28 mouse cellular contexts compared by ENCODE assay signal in genomic region chr16:50122460-50122859, GRCm38 (mm10).
"Had no signal": no experiment of that assay in that cellular context is flagged by ENCODE, and none has a peak within 500 bp of the region (broad histone marks: within the 10 kb centered on the region; RNA-seq: fewer than 3 reads in every experiment).

No protein-coding gene starts in this region.

- H3K27me3 ChIP-seq: embryonic facial prominence, embryonic 12.5 days; embryonic facial prominence, embryonic 13.5 days; embryonic facial prominence, embryonic 15.5 days; forebrain, embryonic 12.5 days; forebrain, embryonic 13.5 days; forebrain, embryonic 15.5 days had no signal

- H3K4me2 ChIP-seq: embryonic facial prominence, embryonic 12.5 days; embryonic facial prominence, embryonic 13.5 days; embryonic facial prominence, embryonic 15.5 days; forebrain, embryonic 12.5 days; forebrain, embryonic 13.5 days; forebrain, embryonic 15.5 days had no signal

- H3K4me3 ChIP-seq: embryonic facial prominence, embryonic 10.5 days; embryonic facial prominence, embryonic 12.5 days; embryonic facial prominence, embryonic 13.5 days; embryonic facial prominence, embryonic 15.5 days; erythroblast, embryonic 14.5 days; forebrain, embryonic 10.5 days; forebrain, embryonic 12.5 days; forebrain, embryonic 13.5 days; forebrain, embryonic 15.5 days; gastrocnemius, adult 2 months; heart, adult 2 months had no signal

- H3K27ac ChIP-seq: embryonic facial prominence, embryonic 10.5 days; embryonic facial prominence, embryonic 12.5 days; embryonic facial prominence, embryonic 13.5 days; embryonic facial prominence, embryonic 15.5 days; forebrain, embryonic 10.5 days; forebrain, embryonic 12.5 days; forebrain, embryonic 13.5 days; forebrain, embryonic 15.5 days; gastrocnemius, adult 2 months; heart, adult 2 months had no signal

- ATAC-seq: forebrain, embryonic 13.5 days; forebrain, embryonic 14.5 days; forebrain, embryonic 15.5 days; forebrain, embryonic 16.5 days; forebrain, postnatal 0 days had no signal

- DNase-seq: cerebellum, adult 2 months; cerebellum, adult 8-10 months; cerebellum, adult 9-10 months; cerebellum, adult 9-11 months; cerebellum, postnatal 10 days; cerebellum, postnatal 14 days; cerebellum, postnatal 25 days; cerebellum, postnatal 36 days; embryo, embryonic 11 days; forebrain, postnatal 0 days; gastrocnemius, adult 2 months; gastrocnemius, postnatal 10 days; gastrocnemius, postnatal 14 days; gastrocnemius, postnatal 25 days; gastrocnemius, postnatal 36 days; heart, adult 18-20 months; heart, adult 2 months had no signal

- H3K36me3 ChIP-seq: embryonic facial prominence, embryonic 10.5 days; embryonic facial prominence, embryonic 12.5 days; embryonic facial prominence, embryonic 13.5 days; embryonic facial prominence, embryonic 15.5 days; forebrain, embryonic 10.5 days; forebrain, embryonic 12.5 days; forebrain, embryonic 15.5 days had no signal

- H3K9me3 ChIP-seq: embryonic facial prominence, embryonic 10.5 days; embryonic facial prominence, embryonic 12.5 days; embryonic facial prominence, embryonic 13.5 days; embryonic facial prominence, embryonic 15.5 days; forebrain, embryonic 10.5 days; forebrain, embryonic 12.5 days; forebrain, embryonic 13.5 days; forebrain, embryonic 15.5 days had no signal

- H3K4me1 ChIP-seq: embryonic facial prominence, embryonic 10.5 days; embryonic facial prominence, embryonic 12.5 days; embryonic facial prominence, embryonic 13.5 days; embryonic facial prominence, embryonic 15.5 days; forebrain, embryonic 10.5 days; forebrain, embryonic 12.5 days; forebrain, embryonic 13.5 days; forebrain, embryonic 15.5 days had no signal

- H3K9ac ChIP-seq: embryonic facial prominence, embryonic 12.5 days; embryonic facial prominence, embryonic 13.5 days; embryonic facial prominence, embryonic 15.5 days; forebrain, embryonic 12.5 days; forebrain, embryonic 13.5 days; forebrain, embryonic 15.5 days; forebrain, postnatal 0 days had no signal
